Mouse (Mus musculus) C2C12 (cell line): ENCODE results near the gene Cadm1. TPM values are rescaled to one million over a fixed set of nuclear protein-coding genes. Genes with fewer than 3 reads are reported as not detected.

Source experiments
- H3K27me3 ChIP-seq: one replicate; pipeline ENCODE4 v1.6.1; 2011; ENCODE audit not compliant: control insufficient read depth, insufficient read depth, insufficient read length
- H3K36me3 ChIP-seq: one replicate; pipeline ENCODE4 v1.6.1; 2011; ENCODE audit not compliant: control insufficient read depth, insufficient read depth
- H3K4me3 ChIP-seq: one replicate; pipeline ENCODE4 v1.5.1; 2011; ENCODE audit warnings: mild to moderate bottlenecking, control low read depth; ENCODE audit not compliant: poor library complexity, insufficient read depth, severe bottlenecking
- H3K79me2 ChIP-seq: one replicate; pipeline ENCODE4 v1.6.1; 2011; ENCODE audit not compliant: control insufficient read depth, insufficient read depth
- H3K79me3 ChIP-seq: one replicate; pipeline ENCODE4 v1.6.1; 2011; ENCODE audit warnings: low read depth, control low read depth
- H3ac ChIP-seq: one replicate; pipeline ENCODE3; 2011; ENCODE audit warnings: low read depth; ENCODE audit not compliant: control insufficient read depth, insufficient read length
- CEBPB ChIP-seq: IDR thresholded peaks from one replicate; pipeline ENCODE4 v1.6.1; 2011; ENCODE audit warnings: low read depth, mild to moderate bottlenecking, control low read depth, moderate library complexity
- CTCF ChIP-seq: IDR thresholded peaks from one replicate; pipeline ENCODE4 v1.5.1; 2011; ENCODE audit not compliant: control insufficient read depth, insufficient read depth, insufficient read length
- FOSL1 ChIP-seq: IDR thresholded peaks from one replicate; pipeline ENCODE4 v1.8.0; 2011; ENCODE audit warnings: mild to moderate bottlenecking, low read length; ENCODE audit not compliant: poor library complexity, insufficient read depth, severe bottlenecking
- MAX ChIP-seq: IDR thresholded peaks from one replicate; pipeline ENCODE4 v1.6.1; 2011; ENCODE audit warnings: mild to moderate bottlenecking, control low read depth
- MYOD1 ChIP-seq: IDR thresholded peaks from one replicate; pipeline ENCODE4 v1.6.1; 2011; ENCODE audit warnings: low read depth; ENCODE audit not compliant: control insufficient read depth, insufficient read length
- MYOG ChIP-seq: IDR thresholded peaks from one replicate; pipeline ENCODE4 v1.6.1; 2011; ENCODE audit not compliant: control insufficient read depth, insufficient read length; ENCODE audit errors: extremely low read depth
- USF1 ChIP-seq: IDR thresholded peaks from one replicate; pipeline ENCODE4 v1.6.1; 2011; ENCODE audit warnings: low read depth, mild to moderate bottlenecking, control low read depth, moderate library complexity
- polyA plus RNA-seq: library from polyadenylated mRNA; unstranded; fragments of >200 nt; fragmentation: generic; extraction: Trizol; gene quantifications from one replicate; pipeline ENCODE4 v1.2.1, GENCODE M21; 2012; ENCODE audit warnings: missing spikeins

The Cadm1 gene
- polyA plus RNA-seq, 1 experiment: 41.8 TPM

GRCm38 (mm10) chr9:47529182-47529581 is 791 bp upstream of the Cadm1 start:
- Histone ChIP-seq H3ac (no peak overlapping the region), H3K79me3 (peaks cover 32% of the 10 kb centered on the region), H3K4me3 (peak overlapping the region; percentile 71), H3K36me3 (no peaks in the 10 kb centered on the region), H3K27me3 (no peaks in the 10 kb centered on the region), H3K79me2 (peaks cover 40% of the 10 kb centered on the region)
- TF ChIP-seq MAX (no peak), CTCF (no peak), FOSL1 (no peak), MYOG (no peak), MYOD1 (no peak), CEBPB (no peak), USF1 (no peak)

- H3K27me3 ChIP-seq: no peaks in the 10 kb centered on the region
- peak overlapping the region; percentile 71 for H3K4me3 ChIP-seq
- peaks cover 2% of the 10 kb centered on the region for H3K36me3 ChIP-seq
- peaks cover 46% of the 10 kb centered on the region for H3K79me3 ChIP-seq
- H3K79me2 ChIP-seq: peaks cover 54% of the 10 kb centered on the region
- peak overlapping the region; percentile 74 for H3ac ChIP-seq
- TF ChIP-seq USF1: no peak
- no peak for TF ChIP-seq CEBPB
- no peak for TF ChIP-seq MYOG
- TF ChIP-seq MYOD1: no peak
- TF ChIP-seq MAX: no peak
- TF ChIP-seq CTCF: no peak
- TF ChIP-seq FOSL1: no peak
These were observed 560 bp downstream of the Cadm1 start for GRCm38 (mm10) chr9:47530544-47530921.

GRCm38 (mm10) chr9:47530922-47531850 is 1.2 kb downstream of the Cadm1 start:
- peaks cover 9% of the 10 kb centered on the region for H3K36me3 ChIP-seq
- no peaks in the 10 kb centered on the region for H3K27me3 ChIP-seq
- H3ac ChIP-seq: peak overlapping the region; percentile 74
- H3K79me2 ChIP-seq: peaks cover 60% of the 10 kb centered on the region
- H3K79me3 ChIP-seq: peaks cover 52% of the 10 kb centered on the region
- TF ChIP-seq MAX: no peak
- peak; percentile 24 for TF ChIP-seq CTCF
- no peak for TF ChIP-seq CEBPB
- TF ChIP-seq MYOD1: no peak
- H3K4me3 ChIP-seq: peak overlapping the region; percentile 71

- TF ChIP-seq USF1 (no peak), FOSL1 (no peak), MYOD1 (no peak), MAX (no peak), CEBPB (no peak), CTCF (no peak), MYOG (no peak)
These were observed 2.4 kb downstream of the Cadm1 start for GRCm38 (mm10) chr9:47532215-47532865.

GRCm38 (mm10) chr9:47533461-47533860 is 3.5 kb downstream of the Cadm1 start:
- H3K79me2 ChIP-seq: peaks cover 83% of the 10 kb centered on the region
- H3K36me3 ChIP-seq: peaks cover 26% of the 10 kb centered on the region
- H3ac ChIP-seq: no peak overlapping the region
- H3K4me3 ChIP-seq: no peak overlapping the region
- no peaks in the 10 kb centered on the region for H3K27me3 ChIP-seq
- H3K79me3 ChIP-seq: peaks cover 72% of the 10 kb centered on the region
- no peak for TF ChIP-seq MYOD1
- TF ChIP-seq CTCF: no peak
- TF ChIP-seq CEBPB: no peak
- no peak for TF ChIP-seq MYOG
- no peak for TF ChIP-seq MAX
- TF ChIP-seq USF1: no peak
- no peak for TF ChIP-seq FOSL1

More at GRCm38 (mm10) chr9:47532215-47532865, 2.4 kb downstream of the Cadm1 start:
- Histone ChIP-seq H3K4me3 (peak overlapping the region; percentile 71), H3K27me3 (no peaks in the 10 kb centered on the region), H3K79me3 (peaks cover 61% of the 10 kb centered on the region), H3K36me3 (peaks cover 15% of the 10 kb centered on the region), H3K79me2 (peaks cover 72% of the 10 kb centered on the region), H3ac (no peak overlapping the region)
